Mouse (Mus musculus) testis, adult 2 months (tissue): ENCODE measurements around the gene Sf3b1.

Experiments
- CTCF ChIP-seq: fragments of 200-500 bp; IDR thresholded peaks from 2 replicates; pipeline ENCODE4 v1.5.1; 2012; ENCODE audit warnings: low read depth, mild to moderate bottlenecking, inconsistent platforms, low read length, moderate library complexity; ENCODE audit not compliant: control insufficient read depth, insufficient read depth, insufficient replicate concordance
- POLR2A ChIP-seq: fragments of 200-500 bp; IDR thresholded peaks from 2 replicates; pipeline ENCODE4 v1.6.1; 2012; ENCODE audit warnings: low read depth, mild to moderate bottlenecking, inconsistent platforms, low read length, moderate library complexity; ENCODE audit not compliant: control insufficient read depth

DNA sequence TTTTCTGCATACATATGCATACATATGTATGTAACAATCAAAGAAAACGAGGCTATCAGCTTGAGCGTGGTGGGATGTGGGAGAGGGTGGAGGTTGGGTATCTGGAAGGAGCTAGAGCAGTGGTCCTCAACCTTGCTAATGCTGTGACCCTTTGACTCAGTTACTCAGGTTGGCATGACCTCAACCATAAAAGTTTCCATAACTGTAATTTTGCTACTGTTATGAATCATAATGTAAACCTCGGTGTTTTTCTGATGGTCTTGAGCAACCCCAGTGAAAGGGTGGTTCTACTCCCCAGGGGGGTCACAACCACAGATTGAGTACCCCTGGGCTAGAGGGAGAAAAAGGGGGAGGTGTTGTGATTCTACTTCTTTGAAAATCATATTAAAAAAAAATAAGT, 91.8 kb downstream of the Sf3b1 start:
- TF ChIP-seq CTCF (no peak), POLR2A (no peak)
